Mouse (Mus musculus) liver, embryonic 13.5 days (tissue): ENCODE results near the gene Nav2. TPM values are rescaled to one million over a fixed set of nuclear protein-coding genes. Genes with fewer than 3 reads are reported as not detected.

Experiments used
- ATAC-seq: fragments of 200-750 bp; cut with Nextera tagmentation; 2 replicates; pipeline ENCODE4 v1.8.0; 2017; ENCODE audit warnings: low read depth, mild to moderate bottlenecking, moderate number of reproducible peaks, moderate library complexity
- DNase-seq: peaks from one replicate; pipeline ENCODE4 v3.0.0; 2022
- H3K27ac ChIP-seq: fragments of 300-500 bp; sonication (generic); 2 replicates; pipeline ENCODE4 v1.5.1; 2015; ENCODE audit warnings: moderate library complexity, mild to moderate bottlenecking, inconsistent platforms
- H3K27me3 ChIP-seq: fragments of 300-500 bp; sonication (generic); 2 replicates; pipeline ENCODE4 v1.6.1; 2015; ENCODE audit warnings: mild to moderate bottlenecking, inconsistent platforms
- H3K36me3 ChIP-seq: fragments of 300-500 bp; sonication (generic); 2 replicates; pipeline ENCODE4 v1.6.1; 2015; ENCODE audit warnings: mild to moderate bottlenecking, inconsistent platforms
- H3K4me1 ChIP-seq: fragments of 300-500 bp; sonication (generic); replicated peaks from 2 replicates; pipeline ENCODE4 v1.6.1; 2015; ENCODE audit warnings: inconsistent platforms
- H3K4me2 ChIP-seq: fragments of 300-500 bp; sonication (generic); 2 replicates; pipeline ENCODE4 v1.6.1; 2015; ENCODE audit warnings: inconsistent platforms, mild to moderate bottlenecking, moderate library complexity
- H3K4me3 ChIP-seq: fragments of 300-500 bp; sonication (generic); replicated peaks from 2 replicates; pipeline ENCODE4 v1.5.1; 2015; ENCODE audit warnings: mild to moderate bottlenecking, inconsistent platforms
- H3K9ac ChIP-seq: fragments of 300-500 bp; sonication (generic); 2 replicates; pipeline ENCODE4 v1.6.1; 2015; ENCODE audit warnings: mild to moderate bottlenecking, inconsistent platforms
- H3K9me3 ChIP-seq: fragments of 300-500 bp; sonication (generic); replicated peaks from 2 replicates; pipeline ENCODE4 v1.6.1; 2016; ENCODE audit warnings: inconsistent platforms
- WGBS: fragments of 180-500 bp; shearing (Covaris S2); methylation state at CpG from one replicate; pipeline ENCODE4 v1.1.7; 2015; ENCODE audit not compliant: insufficient replicate concordance; 5-methylcytosine and 5-hydroxymethylcytosine counted together
- polyA plus RNA-seq: library from polyadenylated mRNA; unstranded; fragments of >200 nt; fragmentation: Nextera tagmentation; extraction: Ambion mirVana; gene quantifications from 2 replicates; pipeline ENCODE4 v1.2.1, GENCODE M21; 2015

Nav2 gene
- polyA plus RNA-seq, 1 experiment from 2014 or later: 1.8 TPM

DNA sequence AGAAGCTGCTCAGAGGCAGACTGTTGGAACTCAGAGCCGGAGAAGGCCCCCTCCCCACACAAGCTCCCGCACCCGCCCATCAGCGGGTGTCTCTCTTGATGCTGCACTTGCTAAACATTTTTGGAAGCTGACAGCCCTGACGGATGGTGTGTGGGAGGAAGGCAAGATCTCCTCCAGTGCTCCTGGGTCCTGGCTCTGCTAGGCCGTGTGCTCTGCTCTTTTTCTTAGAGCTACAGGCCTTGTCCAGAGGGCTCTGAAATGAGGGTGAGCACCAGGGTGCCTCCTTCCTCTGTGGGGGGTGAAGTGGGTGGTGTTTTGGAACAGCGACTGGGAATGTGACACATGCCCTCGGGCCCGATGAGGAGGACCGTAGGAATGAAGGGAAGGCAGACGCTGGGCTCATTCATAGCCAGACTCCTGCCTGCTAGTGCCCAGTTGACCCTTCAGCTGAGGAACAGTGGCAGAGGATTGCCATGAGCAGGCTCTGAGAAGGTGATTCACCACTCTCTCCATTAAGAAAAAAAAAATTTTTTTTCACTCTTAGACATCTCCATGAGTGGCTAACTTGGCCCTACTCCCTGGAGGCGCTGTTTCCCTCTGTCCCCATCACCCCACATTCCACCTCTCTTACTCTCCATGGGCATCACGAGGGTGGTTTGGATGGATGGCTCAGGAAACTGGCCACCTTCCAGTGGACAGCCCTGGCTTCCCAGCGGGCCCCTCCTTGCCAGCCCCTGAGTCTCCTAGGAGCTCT is 340.0 kb downstream of the Nav2 start:
- DNase-seq (no peak), ATAC-seq (no peak)
- H3K9me3 ChIP-seq: no peaks in the 10 kb centered on the region
- no peak overlapping the region for H3K4me3 ChIP-seq
- peaks cover 20% of the 10 kb centered on the region for H3K4me1 ChIP-seq
- WGBS: 54% methylated on average over 14 of the region's 14 CpGs
- H3K9ac ChIP-seq: no peak overlapping the region
- H3K27ac ChIP-seq: no peak overlapping the region
- H3K36me3 ChIP-seq: no peaks in the 10 kb centered on the region
- H3K4me2 ChIP-seq: no peak overlapping the region
- peaks cover 65% of the 10 kb centered on the region for H3K27me3 ChIP-seq

DNA sequence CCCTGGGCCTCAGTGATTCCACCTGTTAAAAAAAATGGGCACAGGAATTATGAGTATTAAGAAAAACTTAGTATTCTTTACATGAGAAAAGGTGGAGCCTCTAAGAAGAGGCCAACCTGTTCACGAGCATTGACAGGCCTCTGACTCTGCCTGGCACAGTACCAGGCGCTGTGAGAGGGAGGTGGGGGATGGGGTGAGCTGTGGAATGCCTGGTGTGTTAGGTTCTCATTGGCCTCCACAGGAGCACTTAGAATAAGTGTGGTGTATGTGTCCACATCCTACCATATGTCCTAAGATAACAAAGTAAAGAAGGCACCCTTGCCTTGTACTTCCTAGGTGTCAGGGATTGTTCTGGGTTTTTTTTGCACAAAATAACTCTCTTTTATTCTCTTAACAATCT is 340.9 kb downstream of the Nav2 start:
- Histone ChIP-seq H3K27ac (no peak overlapping the region), H3K27me3 (peaks cover 55% of the 10 kb centered on the region), H3K4me2 (no peak overlapping the region), H3K36me3 (no peaks in the 10 kb centered on the region), H3K4me3 (no peak overlapping the region), H3K4me1 (peaks cover 20% of the 10 kb centered on the region), H3K9ac (no peak overlapping the region), H3K9me3 (no peaks in the 10 kb centered on the region)
- ATAC-seq (no peak), DNase-seq (no peak)
- 56% methylated on average over 2 of the region's 2 CpGs for WGBS

DNA sequence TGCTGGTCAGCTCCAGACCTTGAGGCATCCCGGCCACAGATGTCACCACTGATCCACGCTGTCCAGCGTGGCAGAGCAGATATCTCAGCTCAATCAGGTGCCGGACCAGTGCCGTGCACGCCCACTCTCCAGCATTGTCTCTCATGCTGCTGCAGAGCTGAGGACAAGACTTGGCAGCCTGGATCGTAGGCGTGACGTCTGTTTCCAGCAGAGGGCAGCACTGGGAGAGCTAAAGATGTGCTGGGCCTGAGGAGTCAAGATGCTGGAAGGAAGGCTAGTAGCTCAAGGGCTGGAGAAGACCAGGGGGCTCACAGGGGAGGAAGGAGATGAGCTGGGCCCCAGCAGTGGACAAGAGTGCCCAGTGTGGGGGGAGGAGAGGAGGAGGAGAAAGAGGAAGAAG is 341.5 kb downstream of the Nav2 start:
- ATAC-seq (no peak), DNase-seq (peak; percentile 43)
- H3K4me2 ChIP-seq: no peak overlapping the region

DNA sequence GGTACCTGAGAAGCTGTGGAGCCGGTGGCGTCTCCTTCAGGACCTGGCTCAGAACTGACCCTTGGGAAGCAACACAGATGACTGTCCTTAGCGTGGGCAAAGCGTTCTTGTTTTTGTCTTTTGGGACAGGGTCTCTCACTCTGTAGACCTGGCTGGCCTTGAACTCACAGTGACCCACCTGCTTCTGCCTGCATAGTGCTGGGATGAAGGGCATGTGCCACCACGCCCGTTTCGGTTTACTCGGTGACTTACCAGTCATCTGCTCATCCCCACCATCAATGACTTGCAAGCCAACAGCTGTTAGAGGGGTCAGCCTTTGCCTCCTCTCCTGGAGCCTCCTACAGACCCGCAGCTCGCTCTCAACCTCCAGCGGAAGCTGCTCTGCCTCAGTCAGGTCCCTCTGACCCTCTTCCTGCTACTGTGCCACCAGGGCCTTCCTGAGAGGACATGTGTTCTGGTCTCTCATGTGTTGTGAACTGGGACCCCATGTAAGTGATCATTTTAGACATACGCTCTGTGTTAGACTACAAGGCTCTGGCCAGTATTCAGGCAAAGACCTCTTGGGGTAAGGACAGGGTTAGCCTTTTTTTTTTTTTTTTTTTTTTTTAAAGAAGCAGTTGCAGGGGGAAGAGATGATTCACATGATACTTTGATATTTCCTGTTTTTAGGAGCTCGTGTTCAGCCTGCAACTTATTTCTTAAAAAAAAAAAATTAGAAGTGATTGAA is 342.2 kb downstream of the Nav2 start:
- Histone ChIP-seq H3K4me3 (no peak overlapping the region), H3K9ac (no peak overlapping the region), H3K4me2 (no peak overlapping the region), H3K9me3 (no peaks in the 10 kb centered on the region), H3K36me3 (no peaks in the 10 kb centered on the region), H3K4me1 (peaks cover 13% of the 10 kb centered on the region), H3K27ac (no peak overlapping the region), H3K27me3 (peaks cover 42% of the 10 kb centered on the region)
- WGBS: 76% methylated on average over 13 of the region's 13 CpGs
- ATAC-seq (no peak), DNase-seq (no peak)

More for the DNA sequence above, 341.5 kb downstream of the Nav2 start:
- Histone ChIP-seq H3K4me1 (peaks cover 20% of the 10 kb centered on the region), H3K27me3 (peaks cover 50% of the 10 kb centered on the region), H3K27ac (no peak overlapping the region), H3K36me3 (no peaks in the 10 kb centered on the region), H3K4me3 (no peak overlapping the region), H3K9ac (no peak overlapping the region), H3K9me3 (no peaks in the 10 kb centered on the region)
- 8% methylated on average over 9 of the region's 9 CpGs for WGBS

DNA sequence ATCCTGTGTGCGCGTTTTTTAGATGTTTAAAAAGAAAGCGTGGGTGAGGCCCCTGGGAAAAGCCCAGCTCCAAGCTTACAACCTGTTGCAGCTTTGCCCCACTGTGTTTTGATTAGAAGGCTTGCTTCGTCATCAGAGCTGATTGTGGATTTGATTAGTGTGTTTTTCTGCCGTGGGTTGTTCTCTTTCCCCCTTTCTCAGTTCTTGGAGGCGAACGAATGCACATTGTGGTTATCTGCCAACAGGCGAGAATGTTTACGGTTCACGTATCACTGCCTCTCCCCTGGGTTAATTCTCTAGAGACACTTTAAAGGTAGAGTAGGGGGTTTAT is 342.8 kb downstream of the Nav2 start:
- Histone ChIP-seq H3K9me3 (no peaks in the 10 kb centered on the region), H3K4me2 (no peak overlapping the region), H3K27ac (no peak overlapping the region), H3K4me3 (no peak overlapping the region), H3K36me3 (no peaks in the 10 kb centered on the region), H3K9ac (no peak overlapping the region), H3K4me1 (peaks cover 10% of the 10 kb centered on the region), H3K27me3 (peaks cover 37% of the 10 kb centered on the region)
- ATAC-seq: no peak
- 57% methylated on average over 10 of the region's 10 CpGs for WGBS
- DNase-seq: no peak

DNA sequence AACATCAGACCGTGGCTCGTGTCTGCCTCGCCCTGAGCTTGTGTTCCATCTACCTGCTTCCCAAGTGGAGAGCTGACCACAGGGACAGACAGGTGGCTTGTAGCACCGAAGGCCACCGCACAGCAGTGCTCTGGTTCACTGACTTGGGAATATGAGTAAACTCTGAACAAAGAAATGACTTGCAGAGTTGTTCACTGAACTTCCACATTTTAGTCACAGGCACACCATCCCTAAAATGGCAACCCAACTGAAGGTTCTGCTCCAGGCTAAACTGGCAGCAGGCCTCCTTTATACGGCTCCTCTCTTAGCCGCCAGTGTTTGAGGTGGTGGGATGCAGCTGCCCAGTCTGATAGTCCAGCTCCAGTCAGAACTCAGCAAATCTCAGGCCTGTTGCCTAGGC is 343.9 kb downstream of the Nav2 start:
- Histone ChIP-seq H3K27ac (no peak overlapping the region), H3K4me3 (no peak overlapping the region), H3K27me3 (peaks cover 25% of the 10 kb centered on the region), H3K36me3 (no peaks in the 10 kb centered on the region), H3K4me1 (no peaks in the 10 kb centered on the region), H3K4me2 (no peak overlapping the region), H3K9me3 (no peaks in the 10 kb centered on the region), H3K9ac (no peak overlapping the region)
- 73% methylated on average over 7 of the region's 7 CpGs for WGBS
- no peak for ATAC-seq
- DNase-seq: no peak

DNA sequence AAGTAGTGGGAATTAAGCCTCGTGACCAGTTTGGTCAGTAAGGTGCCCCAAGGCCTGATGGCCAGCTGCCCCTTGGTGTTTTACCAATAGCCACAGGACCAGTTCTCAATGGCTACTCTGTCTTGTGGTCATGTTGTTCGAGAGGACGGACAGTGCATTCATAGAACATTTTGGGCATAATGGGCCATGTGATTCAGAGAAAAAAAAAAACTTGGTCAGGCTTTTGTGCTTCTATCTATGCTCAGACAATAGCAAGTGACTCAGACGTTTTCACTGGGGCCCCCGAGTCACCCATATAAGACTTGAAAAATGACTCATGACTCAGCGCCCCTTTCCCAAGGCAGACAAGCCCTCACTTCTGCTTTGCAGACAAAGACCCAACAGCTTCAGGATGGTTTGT is 344.4 kb downstream of the Nav2 start:
- no peak for ATAC-seq
- Histone ChIP-seq H3K4me3 (no peak overlapping the region), H3K27ac (no peak overlapping the region), H3K9me3 (no peaks in the 10 kb centered on the region), H3K27me3 (peaks cover 21% of the 10 kb centered on the region), H3K36me3 (no peaks in the 10 kb centered on the region), H3K9ac (no peak overlapping the region), H3K4me1 (no peaks in the 10 kb centered on the region), H3K4me2 (no peak overlapping the region)
- WGBS: 38% methylated on average over 6 of the region's 6 CpGs
- DNase-seq: no peak

DNA sequence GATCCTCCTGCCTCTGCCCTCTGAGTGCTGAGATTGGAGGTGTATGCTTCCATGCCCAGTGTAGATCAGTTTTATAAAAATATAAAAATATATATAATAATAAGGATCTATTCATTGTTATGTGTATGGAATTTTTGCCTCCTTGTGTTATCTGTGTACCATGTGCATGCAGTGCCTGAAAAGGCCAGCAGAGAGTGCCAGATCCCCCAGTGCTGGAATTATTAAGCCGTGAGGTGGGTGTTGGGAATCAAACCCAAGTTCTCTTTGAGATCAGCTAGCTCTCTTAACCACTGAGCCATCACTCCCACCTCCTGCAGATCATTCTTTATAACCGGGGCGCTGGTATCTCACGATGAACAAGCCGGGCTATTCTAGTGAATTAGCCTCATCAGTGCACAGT is 346.5 kb downstream of the Nav2 start:
- Histone ChIP-seq H3K27ac (no peak overlapping the region), H3K27me3 (no peaks in the 10 kb centered on the region; the same call in 1 of the 2 replicates), H3K9ac (no peak overlapping the region), H3K4me2 (no peak overlapping the region), H3K4me1 (no peaks in the 10 kb centered on the region), H3K36me3 (no peaks in the 10 kb centered on the region), H3K4me3 (no peak overlapping the region), H3K9me3 (no peaks in the 10 kb centered on the region)
- no peak for DNase-seq
- WGBS: 77% methylated on average over 5 of the region's 5 CpGs
- ATAC-seq: no peak

DNA sequence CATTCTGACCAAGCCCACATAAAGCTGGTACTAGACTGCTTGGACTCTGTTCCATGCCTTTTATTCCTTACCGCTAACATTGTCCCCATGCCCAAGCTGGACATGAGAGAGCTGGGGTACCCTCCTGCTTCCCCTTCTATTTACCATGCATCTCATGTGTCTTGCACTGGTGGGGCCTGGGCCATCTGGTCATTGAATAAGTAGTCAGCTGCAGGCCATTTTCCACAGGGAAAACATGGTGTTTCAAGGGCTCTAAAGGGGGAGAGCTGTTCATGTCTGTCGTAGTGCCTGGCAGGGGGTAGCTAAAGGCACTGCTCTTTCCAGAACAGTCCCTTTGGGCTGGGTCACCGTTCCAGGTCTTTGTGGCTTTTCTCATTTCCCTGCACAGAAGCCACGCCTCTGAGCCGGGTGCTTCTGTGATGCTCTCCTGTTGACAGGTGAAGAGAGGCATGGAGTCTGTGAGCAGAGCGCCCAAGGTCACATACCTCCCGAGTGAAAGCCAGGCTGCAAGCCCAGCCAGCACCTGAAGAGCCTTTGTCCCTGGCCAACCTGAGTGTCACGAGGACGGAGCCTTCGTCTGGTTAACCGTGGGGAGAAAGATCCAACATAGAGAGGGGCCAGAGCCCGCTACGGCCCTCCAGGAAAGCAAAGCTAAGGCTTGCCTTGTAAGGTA is 348.9 kb downstream of the Nav2 start:
- Histone ChIP-seq H3K27ac (no peak overlapping the region), H3K27me3 (no peaks in the 10 kb centered on the region; the same call in 1 of the 2 replicates), H3K9me3 (no peaks in the 10 kb centered on the region), H3K4me2 (no peak overlapping the region), H3K9ac (no peak overlapping the region), H3K36me3 (no peaks in the 10 kb centered on the region), H3K4me1 (no peaks in the 10 kb centered on the region), H3K4me3 (no peak overlapping the region)
- no peak for ATAC-seq
- no peak for DNase-seq
- 66% methylated on average over 13 of the region's 13 CpGs for WGBS

DNA sequence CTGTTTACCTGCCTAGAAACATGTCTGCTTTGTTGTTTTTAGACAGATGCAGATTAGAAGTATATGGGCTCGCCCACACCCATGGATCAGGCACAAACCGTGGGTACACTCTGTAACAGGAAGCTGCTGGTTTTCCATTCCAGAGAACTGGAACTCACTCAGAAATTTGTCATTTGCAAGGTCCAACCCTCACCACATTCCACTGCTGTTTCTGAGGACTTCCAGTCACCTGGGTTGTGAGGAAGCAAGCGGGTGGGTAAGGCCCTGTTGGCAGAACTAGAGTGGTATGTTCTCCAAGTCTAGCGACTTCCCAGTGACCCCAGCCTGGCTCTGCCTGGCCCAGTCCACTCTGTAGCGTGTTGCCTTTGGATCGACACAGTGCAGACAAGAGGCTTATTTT is 349.6 kb downstream of the Nav2 start:
- Histone ChIP-seq H3K4me1 (no peaks in the 10 kb centered on the region), H3K4me3 (no peak overlapping the region), H3K4me2 (no peak overlapping the region), H3K9me3 (no peaks in the 10 kb centered on the region), H3K9ac (no peak overlapping the region), H3K27me3 (no peaks in the 10 kb centered on the region; the same call in 1 of the 2 replicates), H3K36me3 (no peaks in the 10 kb centered on the region), H3K27ac (no peak overlapping the region)
- WGBS: 66% methylated on average over 6 of the region's 6 CpGs
- DNase-seq (no peak), ATAC-seq (no peak)

DNA sequence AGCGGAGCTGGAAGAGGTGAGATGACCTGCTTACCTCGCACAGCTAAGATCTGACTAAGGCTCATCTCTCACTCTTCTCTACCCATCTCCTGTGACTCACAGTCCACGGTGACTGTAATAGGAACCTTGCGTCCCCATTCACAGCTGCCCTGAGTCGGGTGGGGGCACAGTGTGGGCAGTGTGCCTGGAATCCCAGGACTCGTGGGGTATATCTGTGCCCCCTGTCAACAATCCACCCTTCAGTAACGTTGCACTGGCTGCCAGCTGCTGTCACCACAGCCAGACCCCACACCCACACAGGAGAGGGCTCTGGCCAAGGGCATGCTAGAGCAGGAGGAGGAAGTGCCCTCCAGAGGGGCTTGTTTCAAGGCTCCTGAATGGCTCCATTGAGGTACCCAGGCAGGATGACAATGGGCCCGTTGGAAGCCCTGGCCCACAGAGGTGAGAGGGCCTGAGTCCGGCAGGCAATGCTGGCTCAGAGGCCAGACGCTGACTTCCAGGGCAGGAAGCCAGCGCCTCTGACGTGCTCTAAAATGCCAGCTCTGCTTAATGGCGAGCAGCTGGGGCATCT is 353.5 kb downstream of the Nav2 start:
- no peak overlapping the region for H3K27ac ChIP-seq
- no peaks in the 10 kb centered on the region for H3K4me1 ChIP-seq
- no peak overlapping the region for H3K4me2 ChIP-seq
- H3K27me3 ChIP-seq: no peaks in the 10 kb centered on the region; the same call in 1 of the 2 replicates
- H3K4me3 ChIP-seq: no peak overlapping the region
- 63% methylated on average over 13 of the region's 13 CpGs for WGBS
- H3K36me3 ChIP-seq: no peaks in the 10 kb centered on the region
- ATAC-seq (no peak), DNase-seq (no peak)
- no peaks in the 10 kb centered on the region for H3K9me3 ChIP-seq
- no peak overlapping the region for H3K9ac ChIP-seq
